Mouse (Mus musculus) lung, embryonic 16.5 days (tissue): Measurements from ENCODE around the gene Nmu. TPM values are rescaled to one million over a fixed set of nuclear protein-coding genes. Genes with fewer than 3 reads are reported as not detected.

ENCODE experiments used
- ATAC-seq: fragments of 200-750 bp; cut with Nextera tagmentation; 2 replicates; pipeline ENCODE4 v1.8.0; 2017; ENCODE audit warnings: low read depth, mild to moderate bottlenecking, moderate library complexity
- H3K27ac ChIP-seq: fragments of 300-500 bp; sonication (generic); 2 replicates; pipeline ENCODE4 v1.5.1; 2014; ENCODE audit warnings: mild to moderate bottlenecking, control low read depth, low read length
- H3K27me3 ChIP-seq: fragments of 300-500 bp; sonication (generic); 2 replicates; pipeline ENCODE4 v1.6.1; 2014; ENCODE audit warnings: low read depth, low read length, mixed read lengths; ENCODE audit not compliant: control insufficient read depth, insufficient read depth
- H3K36me3 ChIP-seq: fragments of 300-500 bp; sonication (generic); 2 replicates; pipeline ENCODE4 v1.6.1; 2014; ENCODE audit warnings: low read length; ENCODE audit not compliant: control insufficient read depth, insufficient read depth
- H3K4me1 ChIP-seq: fragments of 300-500 bp; sonication (generic); replicated peaks from 2 replicates; pipeline ENCODE4 v1.6.1; 2014; ENCODE audit warnings: low read length, mixed read lengths; ENCODE audit not compliant: control insufficient read depth, insufficient read depth
- H3K4me2 ChIP-seq: fragments of 300-500 bp; sonication (generic); 2 replicates; pipeline ENCODE4 v1.6.1; 2014; ENCODE audit warnings: low read depth, low read length, control low read depth
- H3K4me3 ChIP-seq: fragments of 300-500 bp; sonication (generic); 2 replicates; pipeline ENCODE4 v1.5.1; 2014; ENCODE audit warnings: mild to moderate bottlenecking, low read length, control low read depth
- H3K9ac ChIP-seq: fragments of 300-500 bp; sonication (generic); 2 replicates; pipeline ENCODE4 v1.6.1; 2014; ENCODE audit warnings: low read length, control low read depth
- H3K9me3 ChIP-seq: fragments of 300-500 bp; sonication (generic); 2 replicates; pipeline ENCODE4 v1.6.1; 2016; ENCODE audit warnings: low read length; ENCODE audit not compliant: control insufficient read depth
- WGBS: fragments of 180-500 bp; shearing (Covaris S2); extraction: QIAGEN DNeasy Blood & Tissue Kit; methylation state at CpG from one replicate; pipeline ENCODE4 v1.1.7; 2014; 5-methylcytosine and 5-hydroxymethylcytosine counted together
- polyA plus RNA-seq: library from polyadenylated mRNA; unstranded; fragments of >200 nt; fragmentation: Nextera tagmentation; extraction: Ambion mirVana; gene quantifications from 2 replicates; pipeline ENCODE4 v1.2.1, GENCODE M21; 2015

Nmu gene
- 0.26 and 0.57 TPM in 2 replicates for polyA plus RNA-seq

DNA sequence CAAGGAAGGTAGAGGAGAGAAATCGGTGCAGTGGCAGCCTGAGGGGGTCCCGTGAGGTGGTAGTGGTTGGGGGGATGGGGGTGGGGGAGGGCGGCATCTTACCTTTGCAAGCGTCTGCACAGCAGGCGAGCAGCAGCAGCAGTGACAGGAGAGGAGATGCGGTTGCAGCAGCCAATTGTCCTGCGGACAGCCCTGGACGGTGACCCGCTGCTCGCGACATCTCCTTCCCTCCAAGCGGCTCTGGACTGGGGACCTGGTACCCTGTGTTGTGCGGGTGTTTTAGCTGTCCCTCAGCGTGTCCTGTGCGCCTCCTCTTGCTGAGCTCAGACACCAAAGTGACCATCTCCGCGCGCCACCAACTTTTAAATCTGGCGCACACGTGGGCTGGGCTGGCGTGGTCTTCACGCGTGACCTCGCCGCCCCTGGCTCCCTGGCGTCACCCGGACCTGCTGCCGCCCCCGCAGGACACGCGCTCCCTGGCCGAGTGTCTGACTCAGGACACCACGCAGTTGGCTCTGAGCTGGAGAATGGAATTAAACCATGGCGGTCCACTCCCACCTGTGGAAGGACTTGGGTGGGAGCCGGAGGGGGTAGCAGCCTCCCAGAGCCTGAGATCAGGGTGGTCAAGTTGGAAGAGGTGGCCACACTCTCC lies at the start of gene Nmu:
Gene Nmu, minus strand, starts transcription at position 336 of the 652 bp plus-strand sequence.
- peak within 1 kb of the TSS; percentile 62 for H3K4me2 ChIP-seq
- H3K27ac ChIP-seq = no peak within 1 kb of the TSS
- no peak for ATAC-seq
- WGBS = 5% methylated on average over 33 of the region's 35 CpGs
- no peaks in the 10 kb centered on the region for H3K36me3 ChIP-seq
- H3K4me1 ChIP-seq = peaks cover 8% of the 10 kb centered on the region
- peaks cover 5% of the 10 kb centered on the region; the same call in 1 of the 2 replicates for H3K27me3 ChIP-seq
- peak within 1 kb of the TSS; percentile 32 for H3K4me3 ChIP-seq
- H3K9me3 ChIP-seq = no peaks in the 10 kb centered on the region
- H3K9ac ChIP-seq = peak within 1 kb of the TSS; percentile 36

GRCm38 (mm10) chr5:76411697-76412096 lies 48.1 kb upstream of the Nmu start:
- ATAC-seq = peak; percentile 91
- Histone ChIP-seq H3K9ac (no peak overlapping the region), H3K4me2 (no peak overlapping the region), H3K9me3 (no peaks in the 10 kb centered on the region), H3K36me3 (no peaks in the 10 kb centered on the region), H3K4me1 (no peaks in the 10 kb centered on the region), H3K27me3 (no peaks in the 10 kb centered on the region; the same call in 1 of the 2 replicates), H3K27ac (no peak overlapping the region), H3K4me3 (no peak overlapping the region)
- 43% methylated on average over 4 of the region's 4 CpGs for WGBS

- no peak overlapping the region for H3K4me3 ChIP-seq
- 85% methylated on average over 5 of the region's 5 CpGs for WGBS
- no peaks in the 10 kb centered on the region for H3K36me3 ChIP-seq
- H3K9ac ChIP-seq = no peak overlapping the region
- ATAC-seq = no peak
- H3K27ac ChIP-seq = no peak overlapping the region
- H3K9me3 ChIP-seq = no peaks in the 10 kb centered on the region
- H3K4me1 ChIP-seq = no peaks in the 10 kb centered on the region
- H3K4me2 ChIP-seq = no peak overlapping the region
- H3K27me3 ChIP-seq = no peaks in the 10 kb centered on the region
Observed at GRCm38 (mm10) chr5:76394382-76394781, 30.8 kb upstream of the Nmu start.

DNA sequence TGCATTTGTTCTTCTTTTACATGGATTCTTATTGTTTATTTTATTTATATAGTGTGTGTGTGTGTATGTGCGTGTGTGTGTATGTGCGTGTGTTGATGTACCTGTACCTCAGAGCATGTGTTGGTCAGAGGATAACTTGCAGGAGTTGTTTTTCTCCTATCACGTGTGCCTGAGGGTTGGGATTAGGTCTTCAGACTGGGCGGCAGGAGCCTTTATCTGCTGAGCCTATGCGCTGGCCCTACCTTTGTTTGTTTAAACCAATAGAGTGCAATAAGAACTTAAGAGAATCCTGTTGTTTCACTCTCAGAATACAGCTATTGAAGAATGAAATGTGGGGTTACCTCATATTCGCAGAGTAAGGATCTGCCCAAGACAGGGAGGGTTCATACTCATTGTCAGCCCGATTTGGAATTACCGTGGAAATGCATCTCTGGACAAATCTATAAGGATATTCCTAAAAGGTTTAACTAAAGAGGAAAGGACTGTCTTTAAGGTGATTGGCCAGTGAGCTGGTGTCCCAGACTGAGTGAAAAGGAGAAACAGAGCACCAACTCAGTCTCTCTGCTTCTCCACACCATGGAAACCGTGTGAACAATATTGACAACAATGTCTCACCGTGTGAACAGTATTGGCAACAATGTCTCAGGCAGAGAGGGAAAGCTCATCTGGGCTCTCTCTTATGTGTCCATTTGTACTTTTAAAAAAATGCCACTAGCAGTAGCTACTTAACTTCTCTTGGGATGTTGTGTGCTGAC lies 25.6 kb upstream of the Nmu start:
- Histone ChIP-seq H3K9ac (no peak overlapping the region), H3K4me2 (no peak overlapping the region), H3K4me1 (no peaks in the 10 kb centered on the region), H3K27me3 (no peaks in the 10 kb centered on the region), H3K27ac (no peak overlapping the region), H3K9me3 (no peaks in the 10 kb centered on the region), H3K4me3 (no peak overlapping the region), H3K36me3 (no peaks in the 10 kb centered on the region)
- 73% methylated on average over 10 of the region's 10 CpGs for WGBS
- ATAC-seq = no peak

- Histone ChIP-seq H3K9me3 (no peaks in the 10 kb centered on the region), H3K27me3 (no peaks in the 10 kb centered on the region), H3K4me1 (no peaks in the 10 kb centered on the region), H3K4me2 (no peak overlapping the region), H3K36me3 (no peaks in the 10 kb centered on the region), H3K9ac (no peak overlapping the region), H3K27ac (no peak overlapping the region), H3K4me3 (no peak overlapping the region)
- ATAC-seq = no peak
- WGBS = 87% methylated on average over 2 of the region's 2 CpGs
Observed at GRCm38 (mm10) chr5:76388474-76388873, 24.9 kb upstream of the Nmu start.

DNA sequence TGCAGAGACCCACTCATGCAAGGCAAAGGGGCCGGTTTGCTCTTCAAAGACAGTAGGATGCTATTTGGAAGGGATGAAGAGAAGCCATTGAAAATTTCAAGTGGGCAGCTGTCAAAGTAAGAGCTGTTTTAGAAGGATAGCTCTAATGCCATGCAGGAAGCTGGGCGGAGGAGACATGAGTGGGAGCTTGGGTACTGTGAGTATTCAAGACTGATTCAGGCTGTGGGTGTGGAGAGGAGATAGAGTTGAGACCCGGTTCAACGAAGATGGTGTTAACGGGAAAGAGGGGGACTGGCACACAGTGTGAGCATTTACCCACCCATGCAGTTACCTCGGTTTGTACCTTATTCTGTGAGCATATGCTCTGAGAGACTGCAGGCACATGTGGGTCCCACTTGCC lies 20.1 kb upstream of the Nmu start:
- Histone ChIP-seq H3K9me3 (no peaks in the 10 kb centered on the region), H3K4me2 (no peak overlapping the region), H3K27me3 (no peaks in the 10 kb centered on the region), H3K27ac (no peak overlapping the region), H3K9ac (no peak overlapping the region), H3K36me3 (no peaks in the 10 kb centered on the region), H3K4me1 (no peaks in the 10 kb centered on the region), H3K4me3 (no peak overlapping the region)
- WGBS = 78% methylated on average over 6 of the region's 6 CpGs
- ATAC-seq = no peak

- Histone ChIP-seq H3K27me3 (no peaks in the 10 kb centered on the region), H3K9ac (no peak overlapping the region), H3K9me3 (no peaks in the 10 kb centered on the region), H3K4me1 (no peaks in the 10 kb centered on the region), H3K4me3 (no peak overlapping the region), H3K4me2 (no peak overlapping the region), H3K27ac (no peak overlapping the region), H3K36me3 (no peaks in the 10 kb centered on the region)
- WGBS = 72% methylated on average over 5 of the region's 5 CpGs
- ATAC-seq = no peak
Observed at GRCm38 (mm10) chr5:76381836-76382235, 18.2 kb upstream of the Nmu start.

DNA sequence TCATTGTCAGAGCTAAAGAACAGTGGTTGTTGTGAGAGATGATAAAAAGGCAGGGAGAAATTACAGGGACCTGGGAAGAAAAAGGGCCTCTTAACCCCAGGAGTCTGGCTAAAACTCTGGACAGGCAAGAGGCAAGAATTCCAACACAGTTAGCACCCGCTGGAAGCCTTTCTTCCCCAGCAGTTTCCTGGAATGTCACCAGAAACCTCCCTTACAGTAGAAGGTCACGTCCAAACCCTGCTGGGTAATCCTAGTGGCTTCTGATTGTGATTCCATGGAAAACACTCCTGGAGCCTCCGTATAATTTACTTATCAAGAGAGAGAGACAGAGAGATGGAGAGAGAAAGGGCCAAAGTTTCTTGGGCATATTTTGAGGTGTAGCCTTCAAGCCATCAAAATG lies 15.6 kb upstream of the Nmu start:
- Histone ChIP-seq H3K9me3 (no peaks in the 10 kb centered on the region), H3K9ac (no peak overlapping the region), H3K36me3 (no peaks in the 10 kb centered on the region), H3K27me3 (no peaks in the 10 kb centered on the region), H3K4me2 (no peak overlapping the region), H3K27ac (no peak overlapping the region), H3K4me1 (no peaks in the 10 kb centered on the region), H3K4me3 (no peak overlapping the region)
- WGBS = 33% methylated on average over 3 of the region's 3 CpGs
- no peak for ATAC-seq

- H3K27me3 ChIP-seq = no peaks in the 10 kb centered on the region; the same call in 1 of the 2 replicates
- H3K36me3 ChIP-seq = no peaks in the 10 kb centered on the region
- H3K27ac ChIP-seq = no peak overlapping the region
- no peak overlapping the region for H3K4me3 ChIP-seq
- no peaks in the 10 kb centered on the region for H3K4me1 ChIP-seq
- WGBS = 57% methylated on average over 8 of the region's 8 CpGs
- ATAC-seq = no peak
- H3K9me3 ChIP-seq = no peaks in the 10 kb centered on the region
- no peak overlapping the region for H3K4me2 ChIP-seq
- H3K9ac ChIP-seq = no peak overlapping the region
Observed at GRCm38 (mm10) chr5:76369215-76369840, 5.7 kb upstream of the Nmu start.
